Mouse (Mus musculus) ES-E14 (cell line): ENCODE data around the gene Rab3c. TPM values are rescaled to one million over a fixed set of nuclear protein-coding genes. Genes with fewer than 3 reads are reported as not detected.

Experiments
- DNase-seq: peaks from one replicate; pipeline ENCODE4 v3.0.0-alpha.2; 2013; ENCODE audit warnings: low read depth, low spot score
- H3K27ac ChIP-seq: 2 replicates; pipeline ENCODE4 v1.5.1; 2012; ENCODE audit warnings: low read depth, mild to moderate bottlenecking, low read length, moderate library complexity, mixed read lengths; ENCODE audit not compliant: poor library complexity, insufficient read depth, severe bottlenecking
- H3K36me3 ChIP-seq: 2 replicates; pipeline ENCODE4 v1.6.1; 2012; ENCODE audit warnings: mild to moderate bottlenecking, low read length, moderate library complexity, mixed read lengths; ENCODE audit not compliant: control insufficient read depth, poor library complexity, insufficient read depth, severe bottlenecking
- H3K4me1 ChIP-seq, 2 experiments: fragments of 150-350 bp in 1 of 2; sonication (generic) in 1 of 2; 2 replicates each; pipeline ENCODE4 v1.6.1; 2012; ENCODE audit warnings: low read length in 2 of 2, mild to moderate bottlenecking in 1 of 2, mixed read lengths in 1 of 2; ENCODE audit not compliant: control insufficient read depth in 2 of 2, insufficient read depth in 2 of 2, poor library complexity in 1 of 2
- H3K4me3 ChIP-seq, 2 experiments: fragments of 150-350 bp in 1 of 2; sonication (generic) in 1 of 2; 2 replicates each; pipeline ENCODE4 v1.5.1; 2012; ENCODE audit warnings: low read length in 2 of 2, low read depth in 1 of 2, mild to moderate bottlenecking in 1 of 2, mixed read lengths in 1 of 2; ENCODE audit not compliant: insufficient read depth in 1 of 2, poor library complexity in 1 of 2, severe bottlenecking in 1 of 2
- H3K9ac ChIP-seq: 2 replicates; pipeline ENCODE4 v1.6.1; 2012; ENCODE audit warnings: low read depth, mild to moderate bottlenecking, low read length, mixed read lengths; ENCODE audit not compliant: poor library complexity, insufficient read depth, severe bottlenecking
- H3K9me3 ChIP-seq: fragments of 150-350 bp; sonication (generic); 2 replicates; pipeline ENCODE4 v1.6.1; 2012; ENCODE audit warnings: low read depth, mild to moderate bottlenecking, low read length; ENCODE audit not compliant: control insufficient read depth, insufficient read depth
- CHD2 ChIP-seq: IDR thresholded peaks from 2 replicates; pipeline ENCODE4 v1.6.1; 2014; ENCODE audit warnings: mild to moderate bottlenecking, low read depth, low read length, inconsistent platforms
- HCFC1 ChIP-seq: IDR thresholded peaks from 2 replicates; pipeline ENCODE4 v1.6.1; 2012; ENCODE audit warnings: low read length, inconsistent platforms, borderline replicate concordance; ENCODE audit not compliant: insufficient read depth
- MAFK ChIP-seq: IDR thresholded peaks from 2 replicates; pipeline ENCODE4 v1.6.1; 2014; ENCODE audit warnings: mild to moderate bottlenecking, low read depth, low read length, inconsistent platforms; ENCODE audit not compliant: insufficient read depth
- ZC3H11A ChIP-seq: IDR thresholded peaks from 2 replicates; pipeline ENCODE4 v1.6.1; 2012; ENCODE audit warnings: low read depth, mild to moderate bottlenecking, inconsistent platforms, low read length, borderline replicate concordance
- ZNF384 ChIP-seq: IDR thresholded peaks from 2 replicates; pipeline ENCODE4 v1.6.1; 2012; ENCODE audit warnings: low read depth, low read length, inconsistent platforms
- in situ Hi-C, 2 experiments: fragments of 600-800 bp; cut with MboI; formaldehyde crosslinking; loops; one replicate each; pipeline ENCODE4 v1.15.1; 2025; ENCODE audit warnings: low sequenced_read_pairs in 2 of 2, inconsistent platforms in 1 of 2; ENCODE audit not compliant: unreplicated experiment in 2 of 2
- total RNA-seq: library from RNA; depleted of rRNA; stranded (reverse); fragments of 300-350 nt; gene quantifications from 2 replicates; pipeline ENCODE4 v1.2.3, GENCODE M21; 2012

Gene Rab3c
- total RNA-seq, 1 experiment, result not detected

- no peaks in the 10 kb centered on the region for H3K9me3 ChIP-seq
- in situ Hi-C loops, result no loop called here
- no peak overlapping the region for H3K4me3 ChIP-seq
- H3K9ac ChIP-seq, result no peak overlapping the region
- no peak overlapping the region for H3K27ac ChIP-seq
- TF ChIP-seq ZNF384 (no peak), MAFK (no peak), CHD2 (no peak), ZC3H11A (no peak), HCFC1 (no peak)
- DNase-seq, result no peak
- no peaks in the 10 kb centered on the region for H3K4me1 ChIP-seq
- no peaks in the 10 kb centered on the region for H3K36me3 ChIP-seq
Observed at GRCm38 (mm10) chr13:110093720-110094685, 186.8 kb downstream of the Rab3c start.

DNA sequence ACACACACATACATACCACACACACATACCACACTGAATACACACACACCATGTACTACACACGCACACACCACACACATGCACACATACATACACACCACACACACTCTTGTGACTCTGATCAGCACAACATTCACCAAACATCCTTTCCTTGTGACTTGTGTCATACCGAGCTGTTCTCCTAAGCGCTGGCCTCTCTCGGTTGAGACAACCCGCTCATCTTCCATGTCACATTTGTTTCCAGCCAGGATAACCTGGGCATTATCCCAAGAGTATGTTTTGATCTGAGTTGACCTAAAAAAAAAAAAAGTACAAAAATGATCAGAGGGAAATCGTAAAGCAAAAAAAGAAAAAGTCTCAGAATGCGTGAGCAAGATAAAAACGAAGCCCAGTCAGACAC is 196.8 kb downstream of the Rab3c start:
- H3K27ac ChIP-seq, result no peak overlapping the region
- in situ Hi-C loops, result no loop called here

GRCm38 (mm10) chr13:110081174-110081573 is 199.6 kb downstream of the Rab3c start:
- Histone ChIP-seq H3K9ac (no peak overlapping the region), H3K36me3 (no peaks in the 10 kb centered on the region), H3K4me3 (no peak overlapping the region), H3K4me1 (no peaks in the 10 kb centered on the region), H3K9me3 (no peaks in the 10 kb centered on the region), H3K27ac (no peak overlapping the region)
- TF ChIP-seq CHD2 (no peak), ZC3H11A (no peak), HCFC1 (no peak), ZNF384 (no peak), MAFK (no peak)
- in situ Hi-C loops, result no loop called here
- no peak for DNase-seq

More for the DNA sequence above, 196.8 kb downstream of the Rab3c start:
- Histone ChIP-seq H3K36me3 (no peaks in the 10 kb centered on the region), H3K4me3 (no peak overlapping the region), H3K4me1 (no peaks in the 10 kb centered on the region), H3K9ac (no peak overlapping the region), H3K9me3 (no peaks in the 10 kb centered on the region)
- no peak for TF ChIP-seq ZC3H11A
- TF ChIP-seq HCFC1, result no peak
- no peak for TF ChIP-seq MAFK
- TF ChIP-seq ZNF384, result no peak
- TF ChIP-seq CHD2, result no peak
- DNase-seq, result no peak

GRCm38 (mm10) chr13:110075587-110075986 is 205.2 kb downstream of the Rab3c start:
- H3K4me1 ChIP-seq, result no peaks in the 10 kb centered on the region
- H3K36me3 ChIP-seq, result no peaks in the 10 kb centered on the region
- DNase-seq, result no peak
- H3K27ac ChIP-seq, result no peak overlapping the region
- H3K9me3 ChIP-seq, result no peaks in the 10 kb centered on the region
- in situ Hi-C loops, result no loop called here
- no peak for TF ChIP-seq MAFK
- no peak for TF ChIP-seq ZNF384
- no peak for TF ChIP-seq ZC3H11A
- H3K4me3 ChIP-seq, result no peak overlapping the region
- no peak overlapping the region for H3K9ac ChIP-seq
